Mouse (Mus musculus): ENCODE data around the gene Gkap1. TPM values are rescaled to one million over a fixed set of nuclear protein-coding genes. Genes with fewer than 3 reads are reported as not detected.

Gkap1 gene
- 1 to 10 TPM; 4.5 to 6.5 TPM for total RNA-seq (2023)

GRCm38 (mm10) chr13:58275599-58275998 is at the start of gene Gkap1:
Gkap1 (minus strand) TSS chr13:58275699.

GRCm38 (mm10) chr13:58215592-58216341 is 59.7 kb downstream of the Gkap1 start, which contains the start of gene Ubqln1:
Ubqln1 (minus strand) TSS chr13:58215653.

Other genes with a start within 250 kb of the Gkap1 start
- gene Klhl3, start 162.1 kb downstream of the Gkap1 start, total RNA-seq (2023) = under 1 TPM in 1 of 2 experiments, not detected in 1; 0.12 TPM
- 100 to 1,000 TPM; 136 to 148 TPM for gene Hnrnpa0, start 147.1 kb downstream of the Gkap1 start, total RNA-seq (2023)
- 10 to 100 TPM; 79.4 to 82.9 TPM for gene Idnk, start 118.0 kb downstream of the Gkap1 start, total RNA-seq (2023)
- 100 to 1,000 TPM in 1 of 2 experiments, 10 to 100 TPM in 1; 86.9 to 115 TPM for gene Ubqln1, start 60.0 kb downstream of the Gkap1 start, total RNA-seq (2023)
- under 1 TPM; 0.17 to 0.21 TPM for gene Kif27, start 83.4 kb upstream of the Gkap1 start, total RNA-seq (2023)
- gene 2210016F16Rik, start 109.5 kb upstream of the Gkap1 start, total RNA-seq (2023) = 10 to 100 TPM; 12.1 to 17.6 TPM
- gene Rmi1, start 126.5 kb upstream of the Gkap1 start, total RNA-seq (2023) = 10 to 100 TPM; 58.8 to 66.0 TPM
- gene Hnrnpk, start 127.6 kb upstream of the Gkap1 start, total RNA-seq (2023) = 1,000 to 10,000 TPM; 1,318 to 1,320 TPM